Mouse (Mus musculus) neural tube, embryonic 15.5 days (tissue): Measurements from ENCODE around the gene Jdp2. TPM values are rescaled to one million over a fixed set of nuclear protein-coding genes. Genes with fewer than 3 reads are reported as not detected.

ENCODE experiments used
- ATAC-seq: fragments of 200-750 bp; cut with Nextera tagmentation; 2 replicates; pipeline ENCODE4 v1.8.0; 2017; ENCODE audit warnings: mild to moderate bottlenecking, moderate TSS enrichment, moderate library complexity; ENCODE audit not compliant: low FRiP score
- H3K27ac ChIP-seq: fragments of 300-500 bp; sonication (generic); replicated peaks from 2 replicates; pipeline ENCODE4 v1.5.1; 2015; ENCODE audit warnings: mild to moderate bottlenecking, inconsistent platforms
- H3K27me3 ChIP-seq: fragments of 300-500 bp; sonication (generic); replicated peaks from 2 replicates; pipeline ENCODE4 v1.6.1; 2015; ENCODE audit warnings: inconsistent platforms
- H3K36me3 ChIP-seq: fragments of 300-500 bp; sonication (generic); 2 replicates; pipeline ENCODE4 v1.6.1; 2015; ENCODE audit warnings: inconsistent platforms
- H3K4me1 ChIP-seq: fragments of 300-500 bp; sonication (generic); 2 replicates; pipeline ENCODE4 v1.6.1; 2015; ENCODE audit warnings: inconsistent platforms
- H3K4me2 ChIP-seq: fragments of 300-500 bp; sonication (generic); 2 replicates; pipeline ENCODE4 v1.6.1; 2015; ENCODE audit warnings: inconsistent platforms, mild to moderate bottlenecking, moderate library complexity
- H3K4me3 ChIP-seq: fragments of 300-500 bp; sonication (generic); replicated peaks from 2 replicates; pipeline ENCODE4 v1.5.1; 2015; ENCODE audit warnings: mild to moderate bottlenecking, inconsistent platforms
- H3K9ac ChIP-seq: fragments of 300-500 bp; sonication (generic); replicated peaks from 2 replicates; pipeline ENCODE4 v1.6.1; 2015; ENCODE audit warnings: mild to moderate bottlenecking, inconsistent platforms
- H3K9me3 ChIP-seq: fragments of 300-500 bp; sonication (generic); replicated peaks from 2 replicates; pipeline ENCODE4 v1.6.1; 2016; ENCODE audit warnings: inconsistent platforms
- WGBS: fragments of 180-500 bp; shearing (Covaris S2); methylation state at CpG from one replicate; pipeline ENCODE4 v1.1.7; 2015; ENCODE audit warnings: mixed read lengths; 5-methylcytosine and 5-hydroxymethylcytosine counted together
- polyA plus RNA-seq: library from polyadenylated mRNA; unstranded; fragments of >200 nt; fragmentation: Nextera tagmentation; extraction: Ambion mirVana; gene quantifications from 2 replicates; pipeline ENCODE4 v1.2.1, GENCODE M21; 2015

Gene Jdp2
- polyA plus RNA-seq, 1 experiment from 2014 or later = 0.69 TPM

DNA sequence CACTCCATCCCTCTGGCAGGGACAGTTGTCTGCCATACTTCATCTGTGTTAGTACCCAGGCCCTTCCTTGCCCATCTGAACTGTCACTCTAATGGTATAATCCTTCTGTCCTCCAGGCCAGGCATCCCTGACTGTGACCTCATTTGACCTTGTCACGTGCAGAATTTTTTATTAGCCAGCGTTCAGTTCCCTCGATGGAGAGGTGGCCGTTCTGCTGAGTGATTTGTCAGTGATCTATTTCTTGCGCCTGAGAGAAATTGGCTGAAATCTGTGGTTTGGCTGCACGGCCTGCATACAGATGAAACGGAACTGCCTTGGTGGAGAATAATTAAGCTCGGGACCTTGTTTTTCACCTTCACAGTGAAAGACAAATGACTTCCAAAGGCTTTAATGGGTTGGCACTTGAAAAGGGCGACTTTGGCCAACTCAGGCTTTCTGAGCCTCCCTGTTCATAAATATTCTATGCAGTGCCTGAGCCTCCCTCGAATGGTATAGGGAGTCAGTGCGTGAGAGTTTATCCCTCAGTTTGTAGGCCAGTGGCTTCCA lies 21.1 kb downstream of the Jdp2 start:
- no peaks in the 10 kb centered on the region for H3K27me3 ChIP-seq
- H3K4me3 ChIP-seq = no peak overlapping the region
- H3K36me3 ChIP-seq = no peaks in the 10 kb centered on the region
- H3K4me2 ChIP-seq = no peak overlapping the region
- H3K9me3 ChIP-seq = no peaks in the 10 kb centered on the region
- peak overlapping the region; percentile 80 for H3K27ac ChIP-seq
- WGBS = 17% methylated on average over 11 of the region's 11 CpGs
- H3K9ac ChIP-seq = no peak overlapping the region
- peaks cover 54% of the 10 kb centered on the region for H3K4me1 ChIP-seq
- ATAC-seq = peak; percentile 76

DNA sequence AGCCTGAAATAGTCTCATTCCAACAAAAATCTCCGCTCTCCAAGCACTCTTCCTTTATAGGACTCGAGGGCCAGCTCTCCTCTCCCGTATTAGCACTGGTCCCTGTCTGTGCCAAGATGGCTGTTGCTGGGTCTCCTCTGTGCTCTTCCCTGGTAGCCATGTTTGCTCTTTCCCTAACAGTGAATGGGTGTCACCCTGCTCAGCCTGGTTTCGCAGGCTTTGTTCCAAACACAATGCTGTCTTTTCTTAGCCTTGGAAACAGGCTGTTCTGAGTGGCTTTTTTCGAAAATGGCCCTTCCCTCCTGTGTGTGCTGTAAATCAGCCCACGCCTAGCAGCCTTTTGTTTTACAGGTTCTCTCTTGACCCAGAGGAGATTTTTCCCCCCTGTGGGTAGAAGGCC lies 22.2 kb downstream of the Jdp2 start:
- no peaks in the 10 kb centered on the region for H3K36me3 ChIP-seq
- peak overlapping the region; percentile 80 for H3K27ac ChIP-seq
- peaks cover 50% of the 10 kb centered on the region for H3K4me1 ChIP-seq
- no peak overlapping the region for H3K4me2 ChIP-seq
- no peaks in the 10 kb centered on the region for H3K9me3 ChIP-seq
- 22% methylated on average over 6 of the region's 6 CpGs for WGBS
- no peak overlapping the region for H3K4me3 ChIP-seq
- H3K9ac ChIP-seq = no peak overlapping the region
- no peaks in the 10 kb centered on the region for H3K27me3 ChIP-seq
- no peak for ATAC-seq

DNA sequence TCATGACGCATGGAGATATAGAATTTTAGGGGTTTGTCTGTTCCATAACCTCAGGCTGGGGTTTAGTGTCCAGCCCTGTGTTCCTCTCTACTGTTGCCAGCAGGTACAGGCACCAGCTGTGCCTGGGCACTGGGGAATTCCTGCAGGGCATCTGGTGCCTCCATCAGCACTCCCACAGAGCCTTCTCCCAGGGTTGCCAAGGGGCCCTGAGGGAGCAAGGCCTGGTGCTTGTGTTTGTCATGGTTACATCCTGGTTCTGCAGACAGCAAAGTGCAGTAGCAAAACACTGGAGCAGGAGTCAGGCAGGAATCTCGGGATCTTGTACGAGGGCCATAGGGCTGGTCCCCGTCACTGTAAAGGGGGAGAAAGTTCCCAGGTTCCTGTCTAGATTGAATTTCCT lies 22.8 kb downstream of the Jdp2 start:
- H3K27me3 ChIP-seq = no peaks in the 10 kb centered on the region
- H3K4me1 ChIP-seq = peaks cover 50% of the 10 kb centered on the region
- 42% methylated on average over 4 of the region's 4 CpGs for WGBS
- ATAC-seq = no peak
- peak overlapping the region; percentile 71; the same call in 1 of the 2 replicates for H3K27ac ChIP-seq
- H3K36me3 ChIP-seq = no peaks in the 10 kb centered on the region
- no peak overlapping the region for H3K4me2 ChIP-seq
- no peak overlapping the region for H3K9ac ChIP-seq
- H3K9me3 ChIP-seq = no peaks in the 10 kb centered on the region
- no peak overlapping the region for H3K4me3 ChIP-seq

DNA sequence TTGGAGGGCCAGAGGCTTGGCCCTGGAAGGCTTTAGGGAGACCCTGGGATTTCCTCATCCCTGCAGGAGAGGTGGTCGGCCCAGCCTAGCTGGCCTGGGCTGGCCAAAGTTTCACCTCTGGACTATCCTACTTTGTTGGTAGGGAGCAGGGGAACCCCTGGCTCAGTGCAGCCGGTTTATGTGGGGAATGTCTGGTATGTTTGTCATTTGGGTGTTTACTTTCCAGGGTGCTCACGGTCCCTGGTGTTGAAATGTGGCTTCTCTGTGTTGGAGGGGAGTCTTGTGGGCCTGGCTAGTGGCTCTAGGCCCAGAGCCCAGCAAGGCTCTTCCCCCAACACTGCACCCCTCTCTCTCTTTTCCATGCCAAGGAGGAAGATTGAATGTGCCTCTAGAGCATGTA lies 24.9 kb downstream of the Jdp2 start:
- Histone ChIP-seq H3K4me3 (no peak overlapping the region), H3K27ac (0 out of 2 replicates have a peak overlapping the region, but pooled peaks have one; percentile 6), H3K9ac (no peak overlapping the region), H3K9me3 (no peaks in the 10 kb centered on the region), H3K36me3 (no peaks in the 10 kb centered on the region), H3K4me1 (peaks cover 50% of the 10 kb centered on the region), H3K27me3 (no peaks in the 10 kb centered on the region), H3K4me2 (no peak overlapping the region)
- no peak for ATAC-seq
- 65% methylated on average over 3 of the region's 3 CpGs for WGBS

DNA sequence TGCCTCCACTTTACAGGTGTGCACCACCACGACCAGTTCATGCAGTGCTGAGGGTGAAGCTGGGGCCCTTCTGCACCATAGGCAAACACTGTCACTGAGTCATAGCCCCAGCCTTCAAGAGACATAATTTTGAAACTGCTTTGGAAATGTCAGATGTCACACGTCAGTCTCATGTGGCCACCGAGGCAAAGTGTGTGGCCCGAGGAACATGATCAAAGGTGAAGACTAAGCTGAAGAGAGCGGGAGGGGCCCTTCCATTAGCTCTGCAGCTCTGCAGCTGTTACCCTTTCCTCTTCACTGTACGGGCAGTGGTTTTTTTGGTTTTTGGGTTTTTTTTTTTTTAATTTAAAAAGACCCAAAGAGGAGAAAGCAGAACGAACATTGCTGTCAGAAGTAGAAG lies 25.8 kb downstream of the Jdp2 start:
- Histone ChIP-seq H3K9me3 (no peaks in the 10 kb centered on the region), H3K4me2 (no peak overlapping the region), H3K4me3 (no peak overlapping the region), H3K36me3 (no peaks in the 10 kb centered on the region), H3K27me3 (no peaks in the 10 kb centered on the region), H3K9ac (no peak overlapping the region), H3K27ac (no peak overlapping the region), H3K4me1 (peaks cover 49% of the 10 kb centered on the region)
- 89% methylated on average over 7 of the region's 7 CpGs for WGBS
- ATAC-seq = no peak

- no peak for ATAC-seq
- 62% methylated on average over 5 of the region's 5 CpGs for WGBS
- Histone ChIP-seq H3K9ac (no peak overlapping the region), H3K27ac (no peak overlapping the region), H3K4me3 (no peak overlapping the region), H3K9me3 (no peaks in the 10 kb centered on the region), H3K36me3 (no peaks in the 10 kb centered on the region), H3K27me3 (no peaks in the 10 kb centered on the region), H3K4me2 (no peak overlapping the region), H3K4me1 (peaks cover 39% of the 10 kb centered on the region)
Measured at GRCm38 (mm10) chr12:85625852-85626251, 27.0 kb downstream of the Jdp2 start.

- Histone ChIP-seq H3K36me3 (peaks cover 27% of the 10 kb centered on the region), H3K9me3 (no peaks in the 10 kb centered on the region), H3K27me3 (no peaks in the 10 kb centered on the region), H3K27ac (0 out of 2 replicates have a peak overlapping the region, but pooled peaks have one; percentile 37), H3K4me2 (no peak overlapping the region), H3K4me1 (peaks cover 18% of the 10 kb centered on the region), H3K4me3 (no peak overlapping the region), H3K9ac (no peak overlapping the region)
- ATAC-seq = no peak
- 71% methylated on average over 21 of the region's 21 CpGs for WGBS
Measured at GRCm38 (mm10) chr12:85629661-85630481, 31.0 kb downstream of the Jdp2 start.

- no peak overlapping the region for H3K9ac ChIP-seq
- no peak for ATAC-seq
- peaks cover 15% of the 10 kb centered on the region for H3K4me1 ChIP-seq
- H3K27ac ChIP-seq = no peak overlapping the region
- H3K27me3 ChIP-seq = no peaks in the 10 kb centered on the region
- no peaks in the 10 kb centered on the region for H3K9me3 ChIP-seq
- no peak overlapping the region for H3K4me2 ChIP-seq
- H3K36me3 ChIP-seq = peaks cover 37% of the 10 kb centered on the region
- WGBS = 72% methylated on average over 4 of the region's 4 CpGs
- no peak overlapping the region for H3K4me3 ChIP-seq
Measured at GRCm38 (mm10) chr12:85631196-85631595, 32.4 kb downstream of the Jdp2 start.

GRCm38 (mm10) chr12:85632321-85632720 lies 33.5 kb downstream of the Jdp2 start:
- Histone ChIP-seq H3K27me3 (no peaks in the 10 kb centered on the region), H3K4me3 (no peak overlapping the region), H3K36me3 (peaks cover 40% of the 10 kb centered on the region), H3K9ac (no peak overlapping the region), H3K4me2 (no peak overlapping the region), H3K4me1 (peaks cover 15% of the 10 kb centered on the region), H3K27ac (no peak overlapping the region), H3K9me3 (no peaks in the 10 kb centered on the region)
- no peak for ATAC-seq
- 96% methylated on average over 10 of the region's 10 CpGs for WGBS

DNA sequence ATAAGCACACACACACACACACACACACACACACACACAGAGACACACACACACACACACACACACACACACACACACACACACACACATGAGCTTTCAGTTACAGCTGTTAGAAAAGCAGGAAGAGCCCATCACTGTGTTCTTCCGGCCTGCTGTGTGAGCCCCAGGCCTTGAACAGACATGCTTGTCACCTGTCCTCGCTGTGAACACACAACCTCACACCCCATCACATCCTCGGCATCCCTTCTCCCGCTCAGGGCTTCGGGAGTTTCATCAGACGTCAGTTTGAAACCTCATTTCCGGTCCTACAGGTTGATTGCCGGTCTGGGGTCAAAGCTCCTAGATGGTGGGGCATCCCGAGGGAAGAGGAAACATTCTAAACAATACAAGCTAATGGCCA lies 39.1 kb downstream of the Jdp2 start:
- H3K27me3 ChIP-seq = no peaks in the 10 kb centered on the region
- H3K4me1 ChIP-seq = peaks cover 20% of the 10 kb centered on the region
- WGBS = 83% methylated on average over 9 of the region's 9 CpGs
- H3K9ac ChIP-seq = no peak overlapping the region
- no peaks in the 10 kb centered on the region for H3K9me3 ChIP-seq
- no peak overlapping the region for H3K27ac ChIP-seq
- ATAC-seq = no peak
- H3K36me3 ChIP-seq = peaks cover 34% of the 10 kb centered on the region
- no peak overlapping the region for H3K4me3 ChIP-seq
- H3K4me2 ChIP-seq = no peak overlapping the region

GRCm38 (mm10) chr12:85638541-85639325 lies 39.9 kb downstream of the Jdp2 start:
- Histone ChIP-seq H3K4me1 (peaks cover 20% of the 10 kb centered on the region), H3K27ac (0 out of 2 replicates have a peak overlapping the region, but pooled peaks have one; percentile 19), H3K9me3 (no peaks in the 10 kb centered on the region), H3K27me3 (no peaks in the 10 kb centered on the region), H3K4me2 (no peak overlapping the region), H3K4me3 (no peak overlapping the region), H3K9ac (no peak overlapping the region), H3K36me3 (peaks cover 28% of the 10 kb centered on the region)
- WGBS = 77% methylated on average over 20 of the region's 20 CpGs
- ATAC-seq = no peak
